Mouse (Mus musculus) testis, adult 2 months (tissue): Measurements from ENCODE around the gene Dctn5.

Experiments
- CTCF ChIP-seq: fragments of 200-500 bp; IDR thresholded peaks from 2 replicates; pipeline ENCODE4 v1.5.1; 2012; ENCODE audit warnings: low read depth, mild to moderate bottlenecking, inconsistent platforms, low read length, moderate library complexity; ENCODE audit not compliant: control insufficient read depth, insufficient read depth, insufficient replicate concordance
- POLR2A ChIP-seq: fragments of 200-500 bp; IDR thresholded peaks from 2 replicates; pipeline ENCODE4 v1.6.1; 2012; ENCODE audit warnings: low read depth, mild to moderate bottlenecking, inconsistent platforms, low read length, moderate library complexity; ENCODE audit not compliant: control insufficient read depth

DNA sequence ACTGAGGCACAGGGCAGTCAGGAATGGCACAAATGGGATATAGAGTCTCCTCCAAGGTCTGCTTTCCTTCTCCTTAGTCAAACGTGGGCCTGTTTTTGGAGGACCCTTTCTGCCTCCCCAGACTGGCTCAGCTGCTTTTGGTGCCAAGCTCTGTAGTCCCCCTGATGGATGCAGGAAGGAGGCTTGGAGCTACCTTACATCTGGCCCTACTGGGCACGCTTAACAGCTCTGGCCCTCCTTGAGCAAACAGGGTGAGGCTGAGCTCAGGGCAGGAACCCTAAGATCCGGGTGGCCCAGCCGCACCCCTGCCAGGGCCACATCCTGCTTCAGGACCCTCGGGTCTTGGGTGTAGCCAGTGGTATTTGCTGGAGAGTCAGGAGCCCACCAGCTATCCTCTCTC, 51.7 kb downstream of the Dctn5 start:
- TF ChIP-seq CTCF = no peak
- no peak for TF ChIP-seq POLR2A
